Mouse (Mus musculus) liver, embryonic 11.5 days (tissue): Measurements from ENCODE around the gene Gm26965. TPM values are rescaled to one million over a fixed set of nuclear protein-coding genes. Genes with fewer than 3 reads are reported as not detected.

Experiments used
- ATAC-seq: fragments of 200-750 bp; cut with Nextera tagmentation; replicated peaks from 2 replicates; pipeline ENCODE4 v1.8.0; 2017; ENCODE audit warnings: moderate number of reproducible peaks, mild to moderate bottlenecking, moderate TSS enrichment, moderate library complexity; ENCODE audit not compliant: low FRiP score
- DNase-seq: peaks from one replicate; pipeline ENCODE4 v3.0.0-alpha.2; 2017; ENCODE audit warnings: low spot score
- H3K27ac ChIP-seq: fragments of 300-500 bp; sonication (generic); 2 replicates; pipeline ENCODE4 v1.5.1; 2014; ENCODE audit warnings: mild to moderate bottlenecking, low read depth, low read length, control low read depth
- H3K27me3 ChIP-seq: fragments of 300-500 bp; sonication (generic); replicated peaks from 2 replicates; pipeline ENCODE4 v1.6.1; 2014; ENCODE audit warnings: low read length, mixed read lengths; ENCODE audit not compliant: control insufficient read depth, insufficient read depth
- H3K36me3 ChIP-seq: fragments of 300-500 bp; sonication (generic); 2 replicates; pipeline ENCODE4 v1.6.1; 2014; ENCODE audit warnings: mild to moderate bottlenecking, low read length, moderate library complexity, mixed read lengths; ENCODE audit not compliant: control insufficient read depth, insufficient read depth
- H3K4me1 ChIP-seq: fragments of 300-500 bp; sonication (generic); replicated peaks from 2 replicates; pipeline ENCODE4 v1.6.1; 2014; ENCODE audit warnings: low read length, mixed read lengths; ENCODE audit not compliant: control insufficient read depth, insufficient read depth
- H3K4me2 ChIP-seq: fragments of 300-500 bp; sonication (generic); 2 replicates; pipeline ENCODE4 v1.6.1; 2014; ENCODE audit warnings: mild to moderate bottlenecking, control low read depth, moderate library complexity
- H3K4me3 ChIP-seq: fragments of 300-500 bp; sonication (generic); 2 replicates; pipeline ENCODE4 v1.5.1; 2014; ENCODE audit warnings: low read depth, low read length, control low read depth
- H3K9ac ChIP-seq: fragments of 300-500 bp; sonication (generic); 2 replicates; pipeline ENCODE4 v1.6.1; 2014; ENCODE audit warnings: low read depth, low read length, control low read depth
- H3K9me3 ChIP-seq: fragments of 300-500 bp; sonication (generic); 2 replicates; pipeline ENCODE4 v1.6.1; 2016; ENCODE audit warnings: low read length, inconsistent platforms, mixed read lengths; ENCODE audit not compliant: control insufficient read depth
- WGBS: fragments of 180-500 bp; shearing (Covaris S2); extraction: QIAGEN DNeasy Blood & Tissue Kit; methylation state at CpG from one replicate; pipeline ENCODE4 v1.1.7; 2014; 5-methylcytosine and 5-hydroxymethylcytosine counted together
- polyA plus RNA-seq: library from polyadenylated mRNA; unstranded; fragments of >200 nt; fragmentation: Nextera tagmentation; extraction: Ambion mirVana; gene quantifications from 2 replicates; pipeline ENCODE4 v1.2.1, GENCODE M21; 2014

Gene Gm26965
- polyA plus RNA-seq, 1 experiment from 2014 or later: not detected

GRCm38 (mm10) chr13:67451172-67452020 is 74.6 kb downstream of the Gm26965 start, which contains the start of gene Zfp874a:
Zfp874a (minus strand) TSS chr13:67451624.
- peak; percentile 75 for DNase-seq
- Histone ChIP-seq H3K9ac (peak within 1 kb of the TSS; percentile 72), H3K27me3 (no peaks in the 10 kb centered on the region), H3K4me3 (peak within 1 kb of the TSS; percentile 72), H3K4me1 (no peaks in the 10 kb centered on the region), H3K9me3 (no peaks in the 10 kb centered on the region), H3K4me2 (peak within 1 kb of the TSS; percentile 77), H3K27ac (no peak within 1 kb of the TSS), H3K36me3 (peaks cover 6% of the 10 kb centered on the region; the same call in 1 of the 2 replicates)
- ATAC-seq: peak; percentile 96
- WGBS: 2% methylated on average over 20 of the region's 20 CpGs

Other genes starting within 250 kb of the Gm26965 start
- 0.95 and 0.97 TPM in 2 replicates for gene Zfp458, start 247.7 kb downstream of the Gm26965 start, polyA plus RNA-seq
- gene Zfp457, start 219.7 kb downstream of the Gm26965 start, polyA plus RNA-seq: 0.40 TPM in 1 of 2 replicates, not detected in the other
- gene Zfp595, start 193.6 kb downstream of the Gm26965 start, polyA plus RNA-seq: 2.0 and 2.3 TPM in 2 replicates
- gene Gm28044, start 165.6 kb downstream of the Gm26965 start, polyA plus RNA-seq: 0.41 and 0.58 TPM in 2 replicates
- gene Zfp953, start 165.5 kb downstream of the Gm26965 start, polyA plus RNA-seq: 1.5 and 1.9 TPM in 2 replicates
- 0.62 TPM in 1 of 2 replicates, not detected in the other for gene Gm28041, start 150.4 kb downstream of the Gm26965 start, polyA plus RNA-seq
- 1.4 and 1.5 TPM in 2 replicates for gene Zfp456, start 150.3 kb downstream of the Gm26965 start, polyA plus RNA-seq
- gene Zfp429, start 126.3 kb downstream of the Gm26965 start, polyA plus RNA-seq: 3.0 and 4.4 TPM in 2 replicates
- gene Zfp459, start 104.7 kb downstream of the Gm26965 start, polyA plus RNA-seq: 0.74 and 0.75 TPM in 2 replicates
- gene Zfp874a, start 74.5 kb downstream of the Gm26965 start, polyA plus RNA-seq: 5.8 and 6.9 TPM in 2 replicates
- gene Zfp874b, start 41.9 kb downstream of the Gm26965 start, polyA plus RNA-seq: 2.6 and 2.8 TPM in 2 replicates
- gene Zfp58, start 25.6 kb downstream of the Gm26965 start, polyA plus RNA-seq: 8.0 and 9.2 TPM in 2 replicates
- 13.9 and 15.7 TPM in 2 replicates for gene Zfp87, start within 50 bp of the Gm26965 start, polyA plus RNA-seq
- 9.8 and 12.1 TPM in 2 replicates for gene Zfp748, start 27.7 kb upstream of the Gm26965 start, polyA plus RNA-seq
- gene Zfp729b, start 83.6 kb upstream of the Gm26965 start, polyA plus RNA-seq: 3.0 and 3.5 TPM in 2 replicates
- gene Gm49345, start 111.6 kb upstream of the Gm26965 start, polyA plus RNA-seq: not detected in 2 replicates
- gene Zfp729a, start 111.6 kb upstream of the Gm26965 start, polyA plus RNA-seq: 1.8 and 2.3 TPM in 2 replicates
- 7.0 and 7.3 TPM in 2 replicates for gene Zfp738, start 160.9 kb upstream of the Gm26965 start, polyA plus RNA-seq
- gene Zfp65, start 203.0 kb upstream of the Gm26965 start, polyA plus RNA-seq: 3.2 and 3.5 TPM in 2 replicates
- gene Zfp85, start 229.1 kb upstream of the Gm26965 start, polyA plus RNA-seq: 3.2 and 3.3 TPM in 2 replicates